Mouse (Mus musculus) brain, embryonic 14.5 days (tissue): Measurements from ENCODE around the gene Elavl3.

Experiments used
- CTCF ChIP-seq: fragments of 200-500 bp; IDR thresholded peaks from 2 replicates; pipeline ENCODE4 v1.5.1; 2012; ENCODE audit warnings: inconsistent platforms, mild to moderate bottlenecking, moderate library complexity, borderline replicate concordance; ENCODE audit not compliant: insufficient read depth, insufficient read length; ENCODE audit errors: extremely low read depth
- POLR2A ChIP-seq: fragments of 200-500 bp; IDR thresholded peaks from 2 replicates; pipeline ENCODE4 v1.6.1; 2012; ENCODE audit warnings: mild to moderate bottlenecking, inconsistent platforms, borderline replicate concordance; ENCODE audit not compliant: poor library complexity, insufficient read depth, insufficient read length, severe bottlenecking; ENCODE audit errors: extremely low read depth

DNA sequence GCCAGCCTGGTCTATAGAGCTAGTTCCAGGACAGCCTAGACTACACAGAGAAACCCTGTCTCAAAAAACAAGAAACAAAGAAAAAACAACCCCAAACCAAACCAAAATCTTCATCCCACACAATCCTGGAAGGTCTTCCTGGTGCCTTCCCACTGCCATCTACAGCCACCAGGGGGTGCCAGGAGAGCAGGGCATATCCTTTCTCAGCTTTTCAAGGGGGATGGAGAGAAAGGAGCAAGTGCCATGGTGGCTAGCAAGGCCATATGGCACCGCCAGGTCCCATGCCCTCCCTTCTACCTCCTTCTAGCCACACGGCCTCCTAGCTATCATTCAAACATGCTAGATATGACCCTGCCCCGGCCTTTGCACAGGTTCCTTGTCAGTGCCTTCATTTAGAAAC is 14.6 kb upstream of the Elavl3 start:
- no peak for TF ChIP-seq POLR2A
- peak; percentile 69; the same call in 1 of the 2 replicates for TF ChIP-seq CTCF
